Mouse (Mus musculus): Measurements from ENCODE around the gene Tbce. TPM values are rescaled to one million over a fixed set of nuclear protein-coding genes. Genes with fewer than 3 reads are reported as not detected.
"Not testable (repeated sequence)": the region's sequence is repeated elsewhere in the genome, so short reads cannot be mapped to it uniquely, and the experiment has no call there.

Gene Tbce
- polyA plus RNA-seq, 1 experiment from 2014 or later = 59.8 TPM

DNA sequence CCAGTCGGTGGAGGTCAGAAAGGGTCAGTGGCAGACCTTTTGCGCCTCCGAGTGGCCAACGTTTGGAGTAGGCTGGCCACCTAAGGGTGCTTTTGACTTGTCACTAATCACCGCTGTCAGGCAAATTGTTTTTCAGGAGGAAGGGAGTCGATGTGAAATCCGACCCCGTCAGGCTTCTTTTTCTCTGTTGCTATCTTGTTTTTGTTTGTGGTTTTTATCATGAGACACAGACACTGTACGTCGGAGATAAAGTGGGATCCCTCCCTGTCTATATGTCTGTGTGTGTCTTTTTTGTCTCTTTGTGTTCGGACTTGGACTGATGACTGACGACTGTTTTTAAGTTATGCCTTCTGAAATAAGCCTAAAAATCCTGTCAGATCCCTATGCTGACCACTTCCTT lies 18.0 kb downstream of the Tbce start:
- H3K4me3 ChIP-seq (ENCODE audit: low read length); ATAC-seq (ENCODE audit: low FRiP score, low TSS enrichment); H3K9ac ChIP-seq (ENCODE audit: low read depth, low read length); H3K4me1 ChIP-seq (ENCODE audit: control insufficient read depth, insufficient read depth, low read length); H3K9me3 ChIP-seq (ENCODE audit: control insufficient read depth, low read length); H3K27me3 ChIP-seq (ENCODE audit: control insufficient read depth, insufficient read depth, low read length); H3K27ac ChIP-seq (ENCODE audit: low read depth, low read length); H3K4me2 ChIP-seq (replicated peaks; ENCODE audit: low read depth, low read length): not testable (repeated sequence)
- 56% methylated on average over 8 of the region's 12 CpGs for WGBS
- H3K36me3 ChIP-seq (ENCODE audit: control insufficient read depth, insufficient read depth, low read length) = peaks cover 13% of the 10 kb centered on the region; the same call in 1 of the 2 replicates

GRCm38 (mm10) chr13:14018852-14019251 lies 20.6 kb downstream of the Tbce start:
- 90% methylated on average over 3 of the region's 3 CpGs for WGBS
- Histone ChIP-seq H3K9ac (ENCODE audit: low read depth, low read length) (no peak overlapping the region), H3K4me2 (replicated peaks; ENCODE audit: low read depth, low read length) (no peak overlapping the region), H3K9me3 (ENCODE audit: control insufficient read depth, low read length) (no peaks in the 10 kb centered on the region), H3K4me1 (ENCODE audit: control insufficient read depth, insufficient read depth, low read length) (no peaks in the 10 kb centered on the region), H3K36me3 (ENCODE audit: control insufficient read depth, insufficient read depth, low read length) (peaks cover 25% of the 10 kb centered on the region), H3K27ac (ENCODE audit: low read depth, low read length) (no peak overlapping the region), H3K4me3 (ENCODE audit: low read length) (no peak overlapping the region), H3K27me3 (ENCODE audit: control insufficient read depth, insufficient read depth, low read length) (no peaks in the 10 kb centered on the region)
- ATAC-seq (ENCODE audit: low FRiP score, low TSS enrichment) = no peak

GRCm38 (mm10) chr13:14018283-14018682 lies 21.2 kb downstream of the Tbce start:
- H3K4me1 ChIP-seq (ENCODE audit: control insufficient read depth, insufficient read depth, low read length) = no peaks in the 10 kb centered on the region
- H3K4me3 ChIP-seq (ENCODE audit: low read length) = no peak overlapping the region
- ATAC-seq (ENCODE audit: low FRiP score, low TSS enrichment) = no peak
- no peaks in the 10 kb centered on the region for H3K9me3 ChIP-seq (ENCODE audit: control insufficient read depth, low read length)
- no peak overlapping the region for H3K27ac ChIP-seq (ENCODE audit: low read depth, low read length)
- H3K27me3 ChIP-seq (ENCODE audit: control insufficient read depth, insufficient read depth, low read length) = no peaks in the 10 kb centered on the region
- no peak overlapping the region for H3K4me2 ChIP-seq (replicated peaks; ENCODE audit: low read depth, low read length)
- no peak overlapping the region for H3K9ac ChIP-seq (ENCODE audit: low read depth, low read length)
- peaks cover 29% of the 10 kb centered on the region for H3K36me3 ChIP-seq (ENCODE audit: control insufficient read depth, insufficient read depth, low read length)

GRCm38 (mm10) chr13:14015609-14016008 lies 23.8 kb downstream of the Tbce start:
- Histone ChIP-seq H3K36me3 (ENCODE audit: control insufficient read depth, insufficient read depth, low read length) (peaks cover 35% of the 10 kb centered on the region), H3K4me3 (ENCODE audit: low read length) (no peak overlapping the region), H3K27me3 (ENCODE audit: control insufficient read depth, insufficient read depth, low read length) (no peaks in the 10 kb centered on the region), H3K9ac (ENCODE audit: low read depth, low read length) (no peak overlapping the region), H3K27ac (ENCODE audit: low read depth, low read length) (no peak overlapping the region), H3K9me3 (ENCODE audit: control insufficient read depth, low read length) (no peaks in the 10 kb centered on the region), H3K4me2 (replicated peaks; ENCODE audit: low read depth, low read length) (no peak overlapping the region), H3K4me1 (ENCODE audit: control insufficient read depth, insufficient read depth, low read length) (no peaks in the 10 kb centered on the region)
- 93% methylated on average over 6 of the region's 6 CpGs for WGBS
- no peak for ATAC-seq (ENCODE audit: low FRiP score, low TSS enrichment)

- 98% methylated on average over 4 of the region's 4 CpGs for WGBS
- no peak overlapping the region for H3K27ac ChIP-seq (ENCODE audit: low read depth, low read length)
- H3K4me2 ChIP-seq (replicated peaks; ENCODE audit: low read depth, low read length) = no peak overlapping the region
- no peak overlapping the region for H3K4me3 ChIP-seq (ENCODE audit: low read length)
- no peaks in the 10 kb centered on the region for H3K4me1 ChIP-seq (ENCODE audit: control insufficient read depth, insufficient read depth, low read length)
- no peak for ATAC-seq (ENCODE audit: low FRiP score, low TSS enrichment)
- no peak overlapping the region for H3K9ac ChIP-seq (ENCODE audit: low read depth, low read length)
- no peaks in the 10 kb centered on the region for H3K9me3 ChIP-seq (ENCODE audit: control insufficient read depth, low read length)
- H3K36me3 ChIP-seq (ENCODE audit: control insufficient read depth, insufficient read depth, low read length) = peaks cover 32% of the 10 kb centered on the region
- no peaks in the 10 kb centered on the region for H3K27me3 ChIP-seq (ENCODE audit: control insufficient read depth, insufficient read depth, low read length)
These were observed 24.9 kb downstream of the Tbce start for GRCm38 (mm10) chr13:14014540-14014939.

DNA sequence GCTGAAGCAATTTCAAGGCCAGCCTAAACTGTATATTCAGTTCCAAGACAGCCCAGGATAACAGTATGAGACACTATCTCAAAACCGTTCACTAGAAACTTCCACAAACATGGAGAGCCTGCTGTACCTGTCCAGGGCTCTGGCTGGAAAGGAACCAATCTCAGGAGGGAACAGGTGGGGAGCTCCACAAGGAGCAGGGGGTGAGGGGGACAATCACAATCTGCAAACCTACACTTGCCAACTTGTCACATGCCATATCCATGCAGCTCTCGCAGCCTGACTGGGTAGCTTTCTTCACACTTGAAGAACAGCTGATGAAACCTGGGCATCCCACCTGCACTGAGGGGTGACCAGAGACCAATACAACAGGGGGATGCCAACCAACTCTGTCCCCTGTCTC lies 25.4 kb downstream of the Tbce start:
- no peaks in the 10 kb centered on the region for H3K27me3 ChIP-seq (ENCODE audit: control insufficient read depth, insufficient read depth, low read length)
- H3K36me3 ChIP-seq (ENCODE audit: control insufficient read depth, insufficient read depth, low read length) = peaks cover 30% of the 10 kb centered on the region
- H3K4me2 ChIP-seq (replicated peaks; ENCODE audit: low read depth, low read length) = no peak overlapping the region
- no peaks in the 10 kb centered on the region for H3K9me3 ChIP-seq (ENCODE audit: control insufficient read depth, low read length)
- no peak overlapping the region for H3K9ac ChIP-seq (ENCODE audit: low read depth, low read length)
- 88% methylated on average over 2 of the region's 2 CpGs for WGBS
- H3K27ac ChIP-seq (ENCODE audit: low read depth, low read length) = no peak overlapping the region
- no peak overlapping the region for H3K4me3 ChIP-seq (ENCODE audit: low read length)
- ATAC-seq (ENCODE audit: low FRiP score, low TSS enrichment) = no peak
- H3K4me1 ChIP-seq (ENCODE audit: control insufficient read depth, insufficient read depth, low read length) = no peaks in the 10 kb centered on the region

GRCm38 (mm10) chr13:14011454-14011995 lies 27.9 kb downstream of the Tbce start:
- Histone ChIP-seq H3K36me3 (ENCODE audit: control insufficient read depth, insufficient read depth, low read length) (peaks cover 30% of the 10 kb centered on the region), H3K4me2 (replicated peaks; ENCODE audit: low read depth, low read length) (no peak overlapping the region), H3K9me3 (ENCODE audit: control insufficient read depth, low read length) (no peaks in the 10 kb centered on the region), H3K4me1 (ENCODE audit: control insufficient read depth, insufficient read depth, low read length) (no peaks in the 10 kb centered on the region), H3K27me3 (ENCODE audit: control insufficient read depth, insufficient read depth, low read length) (no peaks in the 10 kb centered on the region), H3K9ac (ENCODE audit: low read depth, low read length) (no peak overlapping the region), H3K27ac (ENCODE audit: low read depth, low read length) (no peak overlapping the region), H3K4me3 (ENCODE audit: low read length) (no peak overlapping the region)
- ATAC-seq (ENCODE audit: low FRiP score, low TSS enrichment) = no peak
- WGBS = 97% methylated on average over 4 of the region's 4 CpGs

DNA sequence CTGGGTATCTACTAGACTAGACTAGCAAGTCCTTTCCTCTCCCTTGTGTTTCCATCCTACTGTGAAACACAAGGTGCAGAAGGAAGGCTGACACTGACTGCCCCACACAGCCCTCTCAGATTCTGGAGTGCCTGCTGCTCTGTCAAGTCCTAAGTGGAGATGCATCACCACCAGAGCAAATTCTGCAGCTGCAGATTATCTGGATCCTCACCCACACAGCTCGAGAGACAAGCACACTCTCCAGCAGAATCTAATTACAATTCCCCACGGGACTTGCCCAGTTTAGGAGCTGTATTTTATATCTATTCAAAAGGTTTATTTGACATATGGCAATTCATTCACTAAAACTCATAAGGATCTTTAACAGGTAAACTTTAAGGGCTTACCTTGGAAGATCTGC lies 33.4 kb downstream of the Tbce start:
- no peak for ATAC-seq (ENCODE audit: low FRiP score, low TSS enrichment)
- Histone ChIP-seq H3K27me3 (ENCODE audit: control insufficient read depth, insufficient read depth, low read length) (no peaks in the 10 kb centered on the region), H3K4me2 (replicated peaks; ENCODE audit: low read depth, low read length) (no peak overlapping the region), H3K4me3 (ENCODE audit: low read length) (no peak overlapping the region), H3K9ac (ENCODE audit: low read depth, low read length) (no peak overlapping the region), H3K36me3 (ENCODE audit: control insufficient read depth, insufficient read depth, low read length) (peaks cover 34% of the 10 kb centered on the region), H3K9me3 (ENCODE audit: control insufficient read depth, low read length) (no peaks in the 10 kb centered on the region), H3K27ac (ENCODE audit: low read depth, low read length) (no peak overlapping the region), H3K4me1 (ENCODE audit: control insufficient read depth, insufficient read depth, low read length) (no peaks in the 10 kb centered on the region)
- 78% methylated on average over 2 of the region's 2 CpGs for WGBS

GRCm38 (mm10) chr13:14004999-14005398 lies 34.4 kb downstream of the Tbce start:
- Histone ChIP-seq H3K27me3 (ENCODE audit: control insufficient read depth, insufficient read depth, low read length) (no peaks in the 10 kb centered on the region), H3K36me3 (ENCODE audit: control insufficient read depth, insufficient read depth, low read length) (peaks cover 43% of the 10 kb centered on the region), H3K27ac (ENCODE audit: low read depth, low read length) (no peak overlapping the region), H3K9ac (ENCODE audit: low read depth, low read length) (no peak overlapping the region), H3K4me2 (replicated peaks; ENCODE audit: low read depth, low read length) (no peak overlapping the region), H3K9me3 (ENCODE audit: control insufficient read depth, low read length) (no peaks in the 10 kb centered on the region), H3K4me1 (ENCODE audit: control insufficient read depth, insufficient read depth, low read length) (no peaks in the 10 kb centered on the region), H3K4me3 (ENCODE audit: low read length) (no peak overlapping the region)
- WGBS = 91% methylated on average over 5 of the region's 5 CpGs
- no peak for ATAC-seq (ENCODE audit: low FRiP score, low TSS enrichment)
